Mouse (Mus musculus) T-cell, adult 2 months (primary cell): Measurements from ENCODE around the gene Chn2.

Experiments used
- DNase-seq: peaks from one replicate; pipeline ENCODE4 v3.0.0; 2022; ENCODE audit warnings: low spot score

Gene Chn2

DNA sequence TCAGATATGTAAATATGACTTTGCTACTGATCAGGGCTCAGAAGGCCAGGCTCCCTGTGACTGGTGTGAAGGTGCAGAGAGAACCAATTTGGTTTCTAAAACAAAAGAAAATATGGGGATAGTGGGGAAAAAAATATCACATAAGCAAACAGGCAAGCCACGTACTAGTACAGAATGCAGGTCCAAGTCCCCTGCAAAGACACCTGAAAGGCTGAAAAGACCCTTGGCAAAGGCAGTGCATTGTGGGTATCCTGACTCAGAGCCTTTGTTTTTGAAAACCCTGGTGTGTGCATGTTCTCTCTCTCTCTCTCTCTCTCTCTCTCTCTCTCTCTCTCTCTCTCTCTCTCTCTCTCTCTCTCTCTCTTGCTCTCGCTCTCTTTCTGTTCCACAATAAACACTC is 80.1 kb downstream of the Chn2 start:
- no peak for DNase-seq

DNA sequence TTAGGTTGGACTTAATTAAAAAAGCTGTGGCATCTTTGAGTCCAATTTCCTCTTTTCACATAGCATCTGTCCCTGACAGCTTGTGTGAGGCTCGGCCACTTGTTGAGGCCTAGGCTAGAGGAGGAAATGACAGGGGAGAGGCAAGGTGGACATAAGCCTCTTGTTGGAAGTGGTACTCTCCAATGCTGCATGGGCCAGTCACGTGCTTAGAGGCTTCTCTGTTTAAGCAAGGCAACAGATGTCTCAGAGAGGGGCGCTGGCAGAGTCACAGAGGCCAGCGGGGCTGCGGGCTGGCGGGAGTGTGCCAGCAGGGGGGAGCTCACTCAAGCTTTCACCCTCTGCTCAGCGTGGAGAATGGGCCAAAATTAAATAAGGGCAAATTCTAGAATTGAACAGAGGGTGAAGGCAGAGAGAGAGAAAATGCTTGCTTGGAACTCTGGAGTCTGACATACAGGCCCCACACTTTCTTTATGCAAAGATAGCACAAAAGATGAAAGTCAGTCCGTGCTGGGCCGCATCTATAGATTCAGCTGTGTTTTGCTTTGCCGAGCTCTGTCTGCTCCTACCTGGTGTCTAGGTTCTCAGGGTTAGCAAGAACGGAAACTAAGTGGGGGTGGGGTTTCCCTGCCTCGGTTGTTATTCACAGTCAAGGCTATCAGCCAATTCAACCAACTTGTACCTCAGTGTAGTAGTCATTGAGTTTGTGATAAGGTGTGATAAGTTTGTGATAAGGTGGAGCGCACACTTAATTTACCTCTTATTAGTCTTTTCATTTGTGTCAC is 80.7 kb downstream of the Chn2 start:
- DNase-seq, result peak; percentile 63

DNA sequence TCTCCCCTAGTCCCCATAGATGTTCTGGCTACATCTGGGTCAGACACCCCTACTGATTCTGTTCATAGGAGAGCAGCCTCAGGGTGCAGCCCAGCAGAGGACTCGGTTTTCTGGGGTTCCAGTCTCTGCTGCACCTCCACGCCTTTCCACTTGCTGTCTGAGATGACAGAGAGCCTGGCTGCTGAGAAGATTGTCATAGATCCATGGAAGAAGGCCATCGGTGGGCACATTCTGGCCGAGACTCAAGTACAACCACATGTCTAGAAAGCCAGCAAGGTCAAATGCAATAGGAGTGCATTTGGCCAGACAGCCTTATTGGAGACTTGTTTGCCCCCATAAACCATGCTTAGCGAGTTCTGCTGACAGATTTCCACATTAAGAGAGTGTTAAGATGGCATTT is 81.5 kb downstream of the Chn2 start:
- DNase-seq, result no peak

DNA sequence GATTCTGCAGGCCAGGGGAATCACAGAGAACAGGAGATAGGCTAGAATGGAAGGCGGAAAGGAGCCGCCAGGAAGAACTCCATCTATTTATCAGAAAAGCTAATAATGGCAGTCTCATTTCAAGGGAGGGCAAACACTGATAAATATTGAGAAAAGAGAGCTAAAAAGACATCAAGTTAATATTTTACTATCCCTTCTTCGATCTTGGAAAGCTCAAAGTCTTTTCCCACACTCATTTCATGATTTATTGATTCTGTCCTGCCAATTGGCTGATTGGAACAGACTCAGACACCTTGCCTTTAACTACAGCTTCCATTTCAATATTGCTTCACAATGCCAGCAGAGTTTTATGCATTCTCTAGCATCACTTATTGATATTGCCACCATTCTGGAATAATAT is 85.2 kb downstream of the Chn2 start:
- DNase-seq, result no peak

DNA sequence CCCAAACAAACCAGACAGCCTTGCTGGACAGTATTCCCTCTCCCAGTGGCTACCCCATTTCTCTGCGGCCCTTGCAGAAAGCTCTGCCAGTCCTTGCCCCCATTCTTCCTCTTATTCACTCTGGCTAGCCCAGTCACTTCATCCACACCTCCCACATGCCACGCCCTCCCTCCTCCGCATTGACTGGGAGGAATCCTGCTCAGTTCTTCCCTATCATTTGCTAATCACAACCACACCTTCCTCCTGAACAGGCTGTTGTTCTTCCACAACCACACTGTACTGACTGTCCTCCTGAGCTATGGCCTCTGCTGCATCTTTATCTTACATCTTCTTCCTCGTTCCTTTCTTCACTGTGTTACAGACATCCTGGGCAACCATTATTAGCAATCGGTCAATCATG is 86.2 kb downstream of the Chn2 start:
- no peak for DNase-seq

DNA sequence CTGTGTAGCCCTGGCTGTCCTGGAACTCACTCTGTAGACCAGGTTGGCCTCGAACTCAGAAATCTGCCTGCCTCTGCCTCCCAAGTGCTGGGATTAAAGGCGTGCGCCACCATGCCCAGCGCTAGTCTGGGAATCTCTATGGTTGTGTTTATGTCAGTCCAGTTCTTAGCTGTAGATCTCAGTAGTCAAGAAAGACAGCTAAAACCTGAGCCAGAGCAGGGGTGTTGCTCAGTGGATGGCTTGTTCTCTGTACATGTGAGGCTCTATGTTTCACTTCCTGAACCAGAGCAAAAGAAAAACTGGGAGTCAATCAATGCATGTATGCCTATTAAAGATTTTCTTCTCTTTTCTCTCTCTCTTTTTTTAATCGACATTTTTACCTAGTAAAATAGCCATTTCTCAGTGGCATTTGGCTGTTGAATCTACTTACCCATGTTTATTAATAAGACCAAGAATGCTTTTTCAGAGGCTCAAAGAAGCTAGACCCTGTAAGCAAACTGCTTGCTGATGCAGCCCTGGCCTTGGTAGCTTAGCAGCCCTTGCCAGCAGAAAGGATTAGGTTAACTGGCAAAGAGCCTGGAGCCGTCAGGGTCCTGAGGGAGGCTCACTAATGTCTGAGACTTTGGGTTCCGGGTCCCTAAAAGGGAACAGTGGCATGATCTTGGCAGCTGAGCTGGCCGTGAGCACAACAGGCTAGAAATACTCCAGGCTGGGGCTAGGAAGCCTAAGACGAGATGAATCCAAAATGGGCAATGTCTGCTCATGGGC is 87.1 kb downstream of the Chn2 start:
- no peak for DNase-seq

DNA sequence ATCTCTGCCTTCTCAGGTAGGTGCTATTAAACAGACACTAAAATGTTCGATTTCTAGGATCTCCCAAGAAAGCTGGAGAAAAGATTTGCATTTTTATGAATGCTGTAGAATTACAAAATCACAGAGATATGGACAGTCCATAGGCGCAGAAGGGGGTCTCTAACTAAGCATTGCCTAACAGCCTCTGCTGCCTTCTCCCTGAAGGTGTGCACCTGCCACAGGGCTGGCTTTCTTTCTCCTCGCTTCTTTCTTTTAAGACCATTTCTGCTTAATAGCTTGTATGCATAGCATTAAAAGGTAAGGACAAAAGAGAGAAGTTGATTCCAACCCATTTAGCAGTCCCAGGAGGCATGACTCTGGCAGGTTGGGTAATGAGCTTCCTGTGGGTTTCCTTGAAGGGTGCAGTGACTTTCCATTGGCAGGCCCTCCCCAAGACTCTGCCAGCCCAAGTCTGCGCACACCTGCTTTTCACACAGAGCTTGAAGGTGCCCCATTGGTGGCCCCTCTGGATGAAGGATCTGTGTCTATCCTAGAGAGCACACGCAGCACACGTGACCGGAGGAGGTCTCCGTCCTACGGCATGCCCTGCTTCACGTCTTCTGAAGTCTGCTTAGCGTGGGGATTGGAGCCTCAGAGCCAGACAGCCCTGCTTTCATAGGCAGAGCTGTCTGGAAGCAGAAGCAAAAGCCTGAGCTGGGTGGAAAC is 87.8 kb downstream of the Chn2 start:
- peak; percentile 57 for DNase-seq

DNA sequence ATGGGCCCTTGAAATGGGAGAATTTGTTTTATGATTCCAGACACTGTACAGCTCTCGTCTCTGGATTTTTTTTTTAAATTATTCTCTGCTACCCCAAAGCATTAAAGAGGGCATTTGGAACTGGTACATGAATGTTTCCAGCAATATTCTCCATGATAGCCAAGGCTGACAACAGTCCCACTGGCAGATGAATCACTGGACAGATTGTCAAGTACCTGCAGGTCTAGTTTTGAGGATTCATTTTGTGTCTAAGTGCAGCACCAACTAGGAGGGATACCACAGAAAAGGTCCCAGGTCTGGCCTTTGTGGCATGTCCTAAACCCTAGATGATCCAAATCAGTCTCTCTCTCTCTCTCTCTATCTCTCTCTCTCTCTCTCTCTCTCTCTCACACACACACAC is 89.3 kb downstream of the Chn2 start:
- no peak for DNase-seq

DNA sequence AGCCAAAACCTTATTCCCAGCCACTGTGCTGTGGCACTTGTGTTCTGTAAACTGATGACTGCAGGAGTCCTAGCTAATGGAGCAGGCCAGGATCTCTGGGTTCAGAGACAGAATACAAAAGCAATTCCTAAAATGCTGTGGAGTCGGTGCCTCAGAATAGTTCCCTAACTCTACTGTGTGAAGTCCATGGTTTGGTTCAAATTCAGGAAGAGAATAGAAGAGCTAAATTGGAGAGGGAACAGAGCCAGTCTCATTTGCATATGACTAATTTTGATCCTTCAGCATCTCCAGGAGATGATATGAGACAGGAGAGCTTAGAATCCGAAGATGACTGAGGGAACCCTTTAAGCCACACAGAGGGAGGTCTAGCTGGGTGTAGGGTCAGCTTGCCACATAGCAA is 90.2 kb downstream of the Chn2 start:
- no peak for DNase-seq

DNA sequence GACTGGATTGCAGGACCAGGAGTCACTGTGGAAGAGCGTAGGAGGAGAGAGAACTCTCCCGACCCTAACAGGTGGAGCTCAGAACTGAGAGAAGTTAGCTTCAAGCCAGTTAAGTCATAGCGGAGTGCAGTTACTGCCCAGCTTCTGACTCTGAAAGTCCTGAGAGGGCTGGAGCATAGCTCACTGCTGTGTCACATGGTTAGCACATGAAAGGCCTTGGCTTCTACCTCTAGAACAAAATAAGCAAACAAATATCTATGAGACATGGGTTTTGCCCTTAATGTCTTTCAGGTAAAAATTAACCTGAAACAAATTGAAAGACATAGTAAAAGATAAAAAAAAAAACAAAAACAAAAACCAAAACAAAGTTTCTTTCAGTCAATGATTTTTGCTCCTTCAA is 91.5 kb downstream of the Chn2 start:
- DNase-seq, result no peak

DNA sequence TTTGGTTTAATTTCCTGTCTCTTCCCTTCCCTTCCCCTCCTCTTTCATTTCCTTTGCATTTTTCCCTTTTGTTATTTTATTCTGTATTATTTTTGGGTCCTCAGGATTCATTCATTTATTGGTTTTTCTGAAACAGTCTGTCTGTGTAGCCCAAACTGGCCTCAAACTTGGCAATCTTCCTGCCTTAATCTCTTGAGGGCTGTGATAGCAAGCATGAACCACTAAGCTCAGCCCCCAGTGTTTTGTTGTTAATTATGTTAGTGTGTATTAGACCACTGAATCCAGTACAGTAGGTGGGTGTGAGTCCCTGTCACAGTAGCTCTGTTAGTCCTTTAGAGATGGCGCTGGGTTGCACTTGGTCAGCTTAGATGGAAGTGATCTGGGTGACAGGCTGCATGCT is 93.2 kb downstream of the Chn2 start:
- DNase-seq, result no peak

DNA sequence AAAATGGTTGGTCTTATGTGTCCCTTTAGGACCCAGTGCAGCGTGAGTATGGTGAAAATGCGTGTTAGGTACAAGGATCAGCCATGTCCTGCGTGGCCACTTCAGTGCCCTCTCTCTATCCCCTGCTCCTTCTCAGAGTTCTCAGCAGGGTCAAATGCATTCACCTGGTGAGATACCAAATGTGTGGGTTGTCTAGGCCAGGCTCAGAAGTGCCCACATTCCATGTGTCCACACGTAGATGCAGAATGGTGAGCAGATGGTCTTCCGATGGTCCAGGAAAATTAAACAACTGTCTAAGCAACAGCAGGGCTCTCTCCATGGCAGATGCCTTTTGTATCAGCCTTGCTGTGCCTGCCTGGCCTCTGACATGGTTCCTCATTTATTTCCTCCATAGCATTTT is 93.9 kb downstream of the Chn2 start:
- DNase-seq, result no peak

DNA sequence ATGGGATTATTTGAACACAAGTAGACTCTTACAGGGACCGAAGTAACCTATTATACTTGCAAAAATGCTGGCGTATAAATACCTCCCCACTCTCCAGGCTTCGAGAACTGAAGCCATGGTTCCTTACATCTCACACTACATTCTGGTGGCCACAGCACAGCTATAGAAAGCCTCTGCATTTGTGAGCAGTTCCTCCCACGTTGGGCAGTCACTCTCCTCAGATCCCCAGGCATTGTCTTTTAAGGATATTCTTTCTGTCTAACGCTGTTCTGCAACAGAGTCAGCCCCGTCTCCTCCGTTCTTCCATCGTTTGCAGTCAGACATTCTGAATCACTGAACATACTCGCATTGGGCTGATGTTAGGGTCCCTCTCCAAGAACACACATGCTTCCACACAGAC is 98.8 kb downstream of the Chn2 start:
- no peak for DNase-seq

DNA sequence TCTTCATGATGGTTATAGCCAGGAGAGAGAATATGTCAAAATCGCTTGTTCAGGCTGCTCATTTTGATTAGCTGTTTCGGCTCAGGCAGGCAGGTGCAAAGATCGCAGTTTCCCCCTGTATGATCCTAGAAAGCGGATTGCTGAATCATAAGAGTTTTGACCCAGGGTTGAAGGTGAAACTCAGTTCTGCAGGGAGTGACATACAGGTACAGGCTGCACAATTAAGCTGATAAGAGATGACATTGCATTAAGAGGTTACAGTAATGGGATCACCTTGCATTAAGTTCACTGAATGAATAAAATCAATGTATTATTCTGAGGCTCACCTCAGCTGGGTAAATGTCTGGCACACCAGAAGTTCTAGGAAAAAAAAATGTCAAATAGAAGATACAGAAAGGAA is 101.1 kb downstream of the Chn2 start:
- DNase-seq, result no peak

DNA sequence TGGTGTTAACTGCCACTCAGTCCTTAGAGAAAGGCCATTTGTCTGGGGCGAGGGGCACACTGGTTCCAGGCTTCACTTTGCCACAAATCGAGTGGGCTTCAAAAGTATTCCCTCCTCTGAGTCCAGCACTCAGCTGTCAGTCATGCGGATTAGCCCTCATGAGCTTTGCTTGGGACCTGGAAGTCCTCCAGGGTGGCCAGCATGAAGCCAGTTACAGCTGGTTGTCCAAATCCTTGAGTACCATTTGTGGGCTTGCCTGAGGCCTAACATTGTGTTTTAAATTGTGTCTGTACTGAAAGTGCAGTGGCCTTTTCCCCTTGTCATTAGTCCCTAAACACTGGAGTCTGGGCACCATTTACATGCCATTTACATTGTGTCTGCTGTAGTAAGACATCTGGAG is 101.8 kb downstream of the Chn2 start:
- no peak for DNase-seq

DNA sequence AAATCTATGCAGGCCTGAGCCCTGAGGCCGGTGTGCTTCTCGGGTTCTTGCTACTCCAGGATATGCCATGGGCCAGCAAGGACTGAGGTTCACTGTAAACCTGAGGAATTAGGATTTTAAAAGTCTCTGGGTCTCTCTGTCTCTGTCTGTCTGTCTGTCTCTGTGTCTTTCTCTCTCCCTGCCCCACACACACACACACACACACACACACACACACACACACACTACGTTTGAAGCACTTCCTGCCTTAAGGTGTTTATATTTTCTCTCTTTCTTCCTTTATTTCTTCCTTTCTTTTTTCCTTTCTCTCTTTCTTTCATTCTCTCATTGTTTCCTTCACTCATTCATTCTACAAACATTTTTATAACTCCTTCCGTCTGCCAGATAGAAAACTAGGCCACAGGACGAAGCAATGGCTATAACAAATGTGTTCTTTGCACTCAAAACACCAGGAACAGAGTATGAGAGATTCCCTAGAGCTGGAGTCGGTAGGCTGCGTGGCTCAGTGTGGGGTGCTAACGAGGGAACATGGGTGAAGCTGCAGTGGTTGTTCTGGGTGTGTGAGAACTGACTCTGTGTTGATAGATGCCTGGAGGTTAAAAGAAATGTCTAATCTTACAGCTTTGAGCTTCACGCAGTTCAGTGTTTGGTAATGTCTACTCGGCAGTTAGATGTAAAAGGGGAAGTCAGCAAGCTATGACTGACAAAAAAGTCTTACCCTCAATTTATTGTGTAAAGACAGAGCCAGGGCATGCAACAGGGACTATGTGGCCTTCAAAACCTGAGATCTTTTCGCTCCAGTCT is 103.7 kb downstream of the Chn2 start:
- peak; percentile 25 for DNase-seq

DNA sequence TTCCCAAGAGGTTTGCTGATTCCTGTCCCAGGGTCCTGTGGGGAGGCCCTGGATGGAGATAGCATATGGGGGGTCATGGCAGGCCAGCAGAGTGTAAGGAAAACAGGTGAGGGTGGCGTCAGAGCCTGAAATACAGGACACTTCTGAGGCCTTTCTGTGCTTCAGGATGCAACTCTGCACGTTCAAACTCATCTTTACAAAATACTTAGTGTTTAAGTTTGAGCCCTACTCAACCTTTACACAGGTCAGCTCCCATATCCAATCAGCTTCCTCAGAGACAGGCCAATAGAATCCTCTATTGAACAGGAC is 104.3 kb downstream of the Chn2 start:
- no peak for DNase-seq

DNA sequence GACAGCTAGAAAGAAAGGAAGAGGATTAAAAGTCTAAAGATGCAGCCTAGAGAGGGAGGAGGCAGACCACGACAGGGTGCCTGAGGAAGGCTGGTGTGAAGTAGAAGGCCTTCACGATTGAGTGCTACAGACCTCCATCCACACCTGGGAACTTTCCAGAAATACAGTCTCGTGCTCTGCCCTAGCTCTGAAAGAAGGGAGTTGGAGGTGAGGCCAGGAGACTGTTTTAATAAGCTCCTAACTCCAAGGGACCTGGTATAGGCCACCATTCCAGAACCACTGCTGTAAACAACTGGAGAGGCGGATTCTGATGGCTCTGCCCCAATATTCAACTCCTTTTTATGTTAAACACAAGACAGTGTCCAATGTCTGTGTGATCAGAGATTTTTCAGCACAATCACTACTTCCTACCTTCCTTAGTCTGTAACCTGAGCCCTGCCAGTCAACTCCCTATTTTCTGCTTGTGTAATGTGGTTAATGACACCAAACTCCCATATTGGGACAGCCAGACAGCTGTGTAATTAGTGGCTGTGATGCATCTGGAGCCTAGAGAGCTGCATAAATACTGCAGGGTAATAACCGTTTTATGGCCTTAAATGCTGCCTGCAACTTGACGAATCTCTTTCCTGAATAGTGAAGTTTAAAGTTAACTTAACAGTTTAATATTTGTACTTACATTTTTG is 109.6 kb downstream of the Chn2 start:
- DNase-seq, result no peak

DNA sequence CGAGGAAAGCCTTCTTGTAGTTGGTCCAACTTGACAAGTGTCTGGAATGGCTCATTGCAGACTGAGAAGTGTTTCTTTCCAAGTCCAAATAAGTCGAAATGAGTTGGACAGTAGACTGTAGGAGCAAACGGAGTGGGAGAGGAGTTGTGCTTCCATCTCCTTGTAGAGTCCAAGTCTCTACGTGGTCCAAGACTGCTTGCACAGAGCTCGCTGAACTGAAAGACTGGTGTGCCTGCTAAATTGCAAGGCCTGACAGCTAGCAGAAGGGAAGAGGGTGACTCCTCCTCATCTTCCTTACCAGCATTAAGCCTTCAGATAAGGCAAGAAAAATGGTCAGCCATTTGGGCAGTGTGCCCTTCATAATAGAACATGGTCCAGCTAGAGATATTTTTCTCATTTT is 111.5 kb downstream of the Chn2 start:
- no peak for DNase-seq

DNA sequence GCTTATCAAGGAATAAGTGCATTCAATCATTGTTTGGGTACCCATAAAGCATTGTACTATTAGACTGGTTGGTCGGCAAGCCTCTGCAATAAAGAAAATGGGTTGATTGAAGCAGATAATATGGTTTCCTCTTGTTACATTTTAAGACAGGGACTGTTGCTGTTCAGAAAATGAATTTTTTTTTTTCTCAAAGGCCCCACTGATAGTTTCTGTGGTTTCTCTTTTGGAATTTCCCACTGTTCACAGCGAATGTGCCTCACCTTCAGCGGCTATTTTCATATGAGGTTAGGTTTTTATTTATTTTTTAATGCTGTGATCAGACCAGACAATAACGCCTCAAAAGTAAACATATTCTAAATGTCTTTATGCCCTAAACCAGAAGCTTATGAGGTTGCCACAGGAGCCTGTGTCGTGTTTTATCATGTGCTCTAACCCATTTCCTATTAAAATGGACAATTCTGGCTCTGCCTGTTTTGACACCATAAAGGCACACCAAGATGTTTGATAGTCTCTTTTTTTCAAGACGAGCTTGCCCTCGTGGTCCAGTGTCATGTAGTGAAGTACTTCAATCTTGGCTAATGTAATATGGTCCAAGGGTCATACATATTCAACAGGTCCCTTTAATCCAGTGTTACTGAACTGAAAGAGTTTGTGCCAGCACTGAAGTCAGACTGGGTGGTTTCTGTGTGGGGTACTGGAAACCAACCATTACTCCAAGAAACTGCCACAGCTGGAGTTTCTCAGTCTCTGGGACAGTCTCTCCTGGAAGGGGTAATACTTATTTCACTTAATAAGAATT is 112.3 kb downstream of the Chn2 start:
- no peak for DNase-seq

DNA sequence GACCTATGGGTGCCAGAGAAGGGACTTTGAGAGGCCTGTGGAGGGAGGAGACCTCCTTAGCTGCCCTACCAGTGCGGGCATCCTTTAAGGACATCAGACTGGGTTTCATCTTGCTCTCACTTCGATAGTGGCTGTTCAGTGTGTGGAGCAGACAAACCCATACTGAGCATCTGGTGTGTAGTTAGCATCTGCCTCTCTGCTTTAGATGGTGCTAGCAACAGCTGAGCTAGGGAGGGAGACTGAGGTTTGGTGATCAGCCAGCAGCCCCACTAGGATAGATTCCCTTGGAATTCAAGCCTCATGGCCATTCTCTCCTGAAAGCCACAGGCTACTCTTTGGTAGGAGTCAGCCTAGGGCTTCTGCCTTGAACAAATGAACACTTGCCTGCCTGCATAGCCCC is 117.7 kb downstream of the Chn2 start:
- DNase-seq, result no peak
